Mouse (Mus musculus) brown adipose tissue, adult 24 weeks (tissue): ENCODE data around the gene Wfdc21. TPM values are rescaled to one million over a fixed set of nuclear protein-coding genes. Genes with fewer than 3 reads are reported as not detected.

Experiments used
- polyA plus RNA-seq: library from polyadenylated mRNA; stranded (reverse); fragments of >200 nt; gene quantifications from 2 replicates; pipeline ENCODE4 v1.2.4, GENCODE M21; 2012; ENCODE audit not compliant: missing spikeins, insufficient read depth, insufficient read length

The Wfdc21 gene
- polyA plus RNA-seq, 1 experiment = 18.4 TPM

Other genes starting within 250 kb of the Wfdc21 start
- gene Heatr9, start 224.8 kb upstream of the Wfdc21 start, polyA plus RNA-seq = not detected in 2 replicates
- 3.7 and 4.0 TPM in 2 replicates for gene Ccl5, start 216.4 kb upstream of the Wfdc21 start, polyA plus RNA-seq
- gene Ccl9, start 168.3 kb upstream of the Wfdc21 start, polyA plus RNA-seq = 11.4 and 13.7 TPM in 2 replicates
- 21.1 and 56.5 TPM in 2 replicates for gene Ccl6, start 153.9 kb upstream of the Wfdc21 start, polyA plus RNA-seq
- not detected in 2 replicates for gene Rpl9-ps1, start 101.3 kb upstream of the Wfdc21 start, polyA plus RNA-seq
- 1.5 and 4.1 TPM in 2 replicates for gene Ccl3, start 97.6 kb upstream of the Wfdc21 start, polyA plus RNA-seq
- gene Ccl4, start 84.4 kb upstream of the Wfdc21 start, polyA plus RNA-seq = 3.8 TPM in 1 of 2 replicates, not detected in the other
- 15.5 and 20.8 TPM in 2 replicates for gene Wfdc17, start 42.9 kb upstream of the Wfdc21 start, polyA plus RNA-seq
- not detected in 2 replicates for gene Wfdc18, start 37.9 kb upstream of the Wfdc21 start, polyA plus RNA-seq
- 6.1 and 6.5 TPM in 2 replicates for gene Heatr6, start 6.8 kb downstream of the Wfdc21 start, polyA plus RNA-seq
- not detected in 2 replicates for gene Hnf1b, start 103.1 kb downstream of the Wfdc21 start, polyA plus RNA-seq
- 13.7 and 15.9 TPM in 2 replicates for gene Ddx52, start 195.1 kb downstream of the Wfdc21 start, polyA plus RNA-seq
- 13.4 and 20.3 TPM in 2 replicates for gene Synrg, start 217.5 kb downstream of the Wfdc21 start, polyA plus RNA-seq